Mouse (Mus musculus) right cerebral cortex, adult 2 months (tissue): ENCODE results near the gene Pacsin1.

ENCODE experiments used
- DNase-seq, 2 experiments: peaks; one replicate each; pipeline ENCODE4 v3.0.0; 2021 to 2022; ENCODE audit warnings: low spot score in 2 of 2

Pacsin1 gene

DNA sequence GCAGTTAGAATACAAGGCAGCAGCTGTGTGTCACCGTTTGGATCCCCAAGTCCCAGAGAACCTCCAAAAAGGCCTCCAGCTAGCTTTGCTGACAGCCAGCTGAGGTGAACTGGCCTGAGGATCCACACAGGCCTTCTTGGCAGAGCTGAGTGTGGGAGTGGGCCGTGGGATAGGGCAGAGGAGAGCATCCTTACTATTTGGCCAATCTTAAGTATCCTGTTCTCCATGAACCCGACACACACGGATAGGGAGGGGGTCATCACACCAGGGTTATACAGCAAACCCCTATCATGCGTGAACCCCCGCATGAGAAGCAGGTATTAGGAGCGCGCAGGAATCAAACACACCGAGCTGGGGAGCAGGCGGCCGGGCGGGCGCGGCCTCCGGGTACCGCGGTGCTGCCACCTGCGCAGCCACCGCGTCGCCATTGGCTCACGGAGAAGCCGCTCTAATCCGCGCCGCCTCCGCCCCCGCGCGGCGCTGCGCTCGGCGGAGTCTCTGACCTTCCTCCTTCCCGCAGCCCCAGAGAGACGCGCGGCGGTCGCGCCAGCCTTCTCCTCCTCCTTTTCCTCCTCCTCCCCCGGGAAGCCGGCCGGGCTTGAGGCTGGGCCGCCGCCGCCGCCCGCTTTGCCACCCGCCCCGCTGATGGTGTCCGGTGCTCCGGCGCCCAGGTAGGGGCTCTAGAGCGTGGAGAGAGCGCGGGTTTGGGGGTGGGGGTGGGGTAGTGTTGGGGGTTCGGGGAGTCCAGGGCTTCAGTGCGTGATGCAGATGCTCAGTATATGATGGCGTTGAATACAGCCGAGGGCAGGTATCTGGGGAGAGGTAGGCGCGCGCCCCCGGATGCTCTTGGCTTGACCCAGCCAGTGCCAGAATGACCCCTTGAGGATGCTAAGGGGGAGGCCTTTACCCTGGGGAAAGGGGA, at the start of gene Pacsin1:
Pacsin1 (plus strand) TSS at position 421 of the 922 bp plus-strand sequence.
- peak; percentile 71 to 82 for DNase-seq

DNA sequence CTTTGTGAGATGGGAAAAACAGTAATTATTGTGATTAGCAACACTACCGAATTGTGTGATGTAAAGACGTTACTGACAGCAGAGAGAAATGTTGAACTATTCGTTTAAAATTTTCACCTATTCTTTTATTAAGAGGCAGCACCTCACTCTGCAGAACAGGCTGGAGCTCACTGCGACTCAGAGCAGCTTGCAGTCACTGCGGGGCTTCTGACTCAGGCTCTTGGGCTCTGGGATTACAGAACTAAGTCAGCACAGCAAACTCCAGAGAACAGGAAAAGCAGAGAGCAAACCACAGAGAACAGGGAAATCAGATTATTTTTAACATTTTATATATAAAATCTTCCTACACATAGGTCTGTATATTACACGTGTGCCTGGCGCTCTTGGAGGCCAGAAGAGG, 45.7 kb upstream of the Pacsin1 start:
- no peak for DNase-seq

DNA sequence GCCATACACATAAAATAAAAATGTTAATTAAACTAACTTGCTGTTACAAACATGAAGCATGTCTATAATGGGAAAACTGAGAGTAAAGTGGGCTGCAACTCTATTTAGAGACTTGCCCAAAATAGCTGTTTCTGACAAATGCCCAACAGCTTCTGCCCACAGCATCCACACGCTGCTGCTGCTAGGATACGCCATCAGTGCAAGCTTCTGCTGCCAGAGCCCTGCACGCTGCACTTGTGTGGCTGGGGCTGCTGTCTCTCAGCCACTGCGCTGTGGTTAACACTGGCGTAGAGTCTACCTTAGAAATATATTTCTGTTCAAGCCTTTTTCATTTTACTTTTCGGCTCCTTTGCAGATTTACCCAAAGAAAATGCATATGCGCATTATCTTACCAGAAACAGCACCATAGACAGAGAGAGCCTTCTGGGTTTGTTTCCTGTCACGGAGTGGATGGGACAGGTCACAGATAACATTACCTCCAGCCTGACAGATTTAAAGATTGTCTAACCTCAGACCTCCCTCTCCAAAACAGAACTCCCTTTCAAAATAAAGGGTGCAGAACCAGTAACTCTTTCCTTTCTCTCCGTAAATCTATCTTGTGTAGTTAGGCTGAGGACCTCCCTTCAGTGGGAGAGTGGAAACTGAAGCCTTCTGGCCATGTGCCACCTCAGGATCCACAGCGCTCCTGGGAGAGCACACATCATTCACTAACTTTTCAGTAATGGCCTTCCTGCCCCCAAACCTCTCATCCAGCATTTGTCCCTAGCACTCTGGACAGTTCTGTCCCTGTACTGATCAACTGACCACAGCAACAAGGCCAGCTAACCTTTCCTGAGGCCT, 44.4 kb upstream of the Pacsin1 start:
- DNase-seq = peak; percentile 80

GRCm38 (mm10) chr17:27611519-27611884, 43.8 kb upstream of the Pacsin1 start:
- no peak for DNase-seq

GRCm38 (mm10) chr17:27611994-27612393, 43.3 kb upstream of the Pacsin1 start:
- no peak for DNase-seq

GRCm38 (mm10) chr17:27613016-27613415, 42.3 kb upstream of the Pacsin1 start:
- DNase-seq = no peak

DNA sequence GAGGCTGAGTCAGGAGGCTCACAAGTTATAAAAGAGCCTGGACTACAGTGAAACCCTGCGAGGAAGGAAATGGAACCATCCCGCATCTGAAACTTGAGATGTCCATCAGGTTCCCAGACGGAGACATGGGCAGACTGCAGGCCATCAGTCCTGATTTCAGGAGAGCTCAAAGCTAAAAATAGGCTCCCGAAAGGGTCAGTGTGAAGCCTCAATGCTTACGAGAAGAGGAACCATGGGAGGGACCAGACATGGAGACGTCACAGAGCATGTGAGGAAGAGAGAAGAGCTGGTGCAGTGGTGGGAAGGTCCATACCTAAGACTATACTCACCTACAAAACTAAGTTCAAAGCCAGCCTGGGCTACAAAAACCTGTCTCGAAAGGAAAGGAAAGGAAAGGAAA, 39.9 kb upstream of the Pacsin1 start:
- DNase-seq = no peak

GRCm38 (mm10) chr17:27621161-27621560, 34.1 kb upstream of the Pacsin1 start:
- DNase-seq = no peak

- DNase-seq = no peak
These were observed 33.4 kb upstream of the Pacsin1 start for GRCm38 (mm10) chr17:27621705-27622531.

DNA sequence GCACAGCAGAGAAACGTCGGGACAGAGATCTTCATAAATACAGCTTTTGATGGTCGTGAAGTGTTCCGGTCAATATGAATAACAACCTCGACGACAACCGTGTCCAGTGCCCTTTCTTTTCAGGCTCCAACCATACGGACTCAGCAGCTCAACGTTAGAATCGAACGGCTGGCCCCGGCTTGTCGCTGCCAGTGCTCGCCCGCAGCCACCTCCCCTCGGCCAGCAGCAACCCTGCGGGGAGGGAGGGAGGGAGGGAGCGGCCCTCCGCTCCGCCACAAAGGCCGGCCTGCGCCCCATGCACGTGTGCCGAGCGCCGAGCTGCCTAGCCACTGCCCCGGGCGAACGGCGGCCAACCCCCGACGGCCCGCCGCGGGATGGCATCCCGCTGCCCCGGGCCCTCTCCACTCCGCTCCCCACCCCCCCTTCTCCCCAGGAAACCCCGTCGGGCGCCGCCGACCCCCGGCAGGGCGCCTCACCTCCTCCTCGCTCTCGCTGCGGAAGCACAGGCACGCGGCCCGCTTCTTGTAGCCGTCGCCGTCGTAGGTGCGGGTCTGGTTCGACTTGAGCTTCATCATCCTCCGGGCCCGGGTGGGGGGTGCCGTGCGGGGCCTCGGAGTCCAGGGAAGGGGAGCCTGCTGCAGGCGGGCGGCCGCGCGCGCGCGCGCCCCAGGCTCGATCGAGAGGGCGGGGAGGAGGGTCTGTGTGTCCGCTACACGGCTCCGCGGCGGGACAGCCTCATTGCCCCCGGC, 32.5 kb upstream of the Pacsin1 start:
- peak; percentile 39 to 44 for DNase-seq

- peak; percentile 86 to 87 for DNase-seq
These were observed 31.7 kb upstream of the Pacsin1 start, which contains the start of gene Nudt3 for GRCm38 (mm10) chr17:27623360-27624326. Nudt3 (minus strand) TSS chr17:27623495.

GRCm38 (mm10) chr17:27625455-27626251, 29.7 kb upstream of the Pacsin1 start:
- no peak for DNase-seq

GRCm38 (mm10) chr17:27626681-27627080, 28.6 kb upstream of the Pacsin1 start:
- no peak for DNase-seq

DNA sequence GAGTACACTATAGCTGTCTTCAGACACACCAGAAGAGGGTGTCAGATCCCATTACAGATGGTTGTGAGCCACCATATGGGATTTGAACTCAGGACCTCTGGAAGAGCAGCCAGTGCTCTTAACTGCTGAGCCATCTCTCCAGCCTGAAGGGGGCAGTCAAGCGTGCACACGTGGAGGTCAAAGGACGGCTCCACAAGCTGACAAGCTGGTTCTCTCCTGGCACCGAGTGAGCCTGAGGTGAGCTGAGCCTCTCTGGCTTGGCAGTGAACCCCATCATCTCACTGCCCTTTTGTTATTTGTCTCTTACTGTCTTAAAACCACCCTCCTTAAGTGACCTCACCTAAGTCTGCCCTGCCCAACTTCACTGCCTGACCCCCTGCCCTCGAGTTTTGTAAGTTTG, 27.9 kb upstream of the Pacsin1 start:
- no peak for DNase-seq

GRCm38 (mm10) chr17:27628376-27628775, 26.9 kb upstream of the Pacsin1 start:
- DNase-seq = no peak

DNA sequence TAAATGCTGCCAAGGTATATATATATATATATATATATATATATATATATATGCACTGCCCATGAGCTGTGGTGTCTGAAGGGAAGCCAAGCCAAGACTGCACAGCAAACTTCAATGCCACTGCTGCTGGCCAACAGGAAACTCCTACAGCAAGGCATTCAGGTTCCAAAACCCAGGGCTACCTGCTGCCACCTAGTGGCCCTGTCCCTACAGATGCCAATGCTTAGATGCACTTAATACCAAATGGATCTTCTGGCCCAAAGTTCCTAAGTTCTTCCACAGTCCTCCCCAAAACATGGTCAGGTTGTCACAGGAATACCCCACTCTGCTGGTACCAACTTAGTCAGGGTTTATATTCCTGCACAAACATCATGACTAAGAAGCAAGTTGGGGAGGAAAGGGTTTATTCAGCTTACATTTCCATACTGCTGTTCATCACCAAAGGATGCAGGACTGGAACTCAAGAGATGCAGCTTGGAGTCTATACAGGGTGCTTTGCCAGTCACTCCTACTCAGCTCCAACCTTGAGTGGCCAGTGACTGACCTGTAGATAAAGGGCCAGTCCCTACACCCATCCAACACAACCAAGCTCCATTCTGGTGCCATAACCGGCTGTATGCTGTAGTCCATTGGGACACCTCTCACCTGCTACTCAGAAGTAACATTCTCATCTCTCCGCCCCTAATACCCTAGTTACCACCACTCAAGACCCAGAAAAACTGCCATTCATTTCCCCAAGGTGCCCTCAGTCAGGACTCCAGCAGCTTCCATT, 25.9 kb upstream of the Pacsin1 start:
- peak; percentile 88 to 92 for DNase-seq

- DNase-seq = peak; percentile 82 to 86
These were observed 20.3 kb upstream of the Pacsin1 start, which contains the start of gene RPS10-NUDT3 for GRCm38 (mm10) chr17:27634871-27635574. RPS10-NUDT3 (minus strand) TSS chr17:27635222.
